Mouse (Mus musculus): Measurements from ENCODE around the gene Fgf22. TPM values are rescaled to one million over a fixed set of nuclear protein-coding genes. Genes with fewer than 3 reads are reported as not detected.

Gene Fgf22
- polyA plus RNA-seq, 1 experiment, result 1.0 TPM

GRCm38 (mm10) chr10:79708668-79709067 is 46.2 kb upstream of the Fgf22 start:
- Histone ChIP-seq H3K4me1 (ENCODE audit: control insufficient read depth, insufficient read depth, low read length) (peaks cover 2% of the 10 kb centered on the region), H3K4me3 (ENCODE audit: low read depth, low read length) (no peak overlapping the region), H3K36me3 (ENCODE audit: control insufficient read depth, insufficient read depth, low read length, poor library complexity, severe bottlenecking) (peaks cover 18% of the 10 kb centered on the region), H3K27me3 (ENCODE audit: control insufficient read depth, insufficient read depth, low read length, poor library complexity, severe bottlenecking) (no peaks in the 10 kb centered on the region), H3K27ac (ENCODE audit: insufficient read depth, low read length) (no peak overlapping the region; the same call in 1 of the 2 replicates), H3K9ac (ENCODE audit: low read depth, poor library complexity, severe bottlenecking) (peak overlapping the region; percentile 13; the same call in 1 of the 2 replicates), H3K9me3 (replicated peaks; ENCODE audit: control insufficient read depth, insufficient read depth, low read length, poor library complexity, severe bottlenecking) (no peaks in the 10 kb centered on the region)
- TF ChIP-seq POLR2A (IDR thresholded peaks at IDR 0.05; ENCODE audit: insufficient read depth, low read length) (no peak), EP300 (IDR thresholded peaks at IDR 0.05; ENCODE audit: insufficient read depth, low read depth, low read length) (no peak), CTCF (IDR thresholded peaks at IDR 0.05; ENCODE audit: low read depth, low read length) (no peak)

- no peak overlapping the region for H3K27ac ChIP-seq (ENCODE audit: insufficient read depth, low read length)
- H3K27me3 ChIP-seq (ENCODE audit: control insufficient read depth, insufficient read depth, low read length, poor library complexity, severe bottlenecking), result no peaks in the 10 kb centered on the region
- no peak for TF ChIP-seq POLR2A (IDR thresholded peaks at IDR 0.05; ENCODE audit: insufficient read depth, low read length)
- TF ChIP-seq EP300 (IDR thresholded peaks at IDR 0.05; ENCODE audit: insufficient read depth, low read depth, low read length), result no peak
- no peak for TF ChIP-seq CTCF (IDR thresholded peaks at IDR 0.05; ENCODE audit: low read depth, low read length)
- no peaks in the 10 kb centered on the region for H3K9me3 ChIP-seq (replicated peaks; ENCODE audit: control insufficient read depth, insufficient read depth, low read length, poor library complexity, severe bottlenecking)
- peaks cover 2% of the 10 kb centered on the region for H3K4me1 ChIP-seq (ENCODE audit: control insufficient read depth, insufficient read depth, low read length)
- peaks cover 18% of the 10 kb centered on the region for H3K36me3 ChIP-seq (ENCODE audit: control insufficient read depth, insufficient read depth, low read length, poor library complexity, severe bottlenecking)
- H3K9ac ChIP-seq (ENCODE audit: low read depth, poor library complexity, severe bottlenecking), result no peak overlapping the region
- H3K4me3 ChIP-seq (ENCODE audit: low read depth, low read length), result no peak overlapping the region
These were observed 45.6 kb upstream of the Fgf22 start for GRCm38 (mm10) chr10:79709307-79709706.

GRCm38 (mm10) chr10:79712029-79712428 is 42.8 kb upstream of the Fgf22 start:
- no peak overlapping the region for H3K4me3 ChIP-seq (ENCODE audit: low read depth, low read length)
- peaks cover 2% of the 10 kb centered on the region for H3K4me1 ChIP-seq (ENCODE audit: control insufficient read depth, insufficient read depth, low read length)
- no peak overlapping the region for H3K27ac ChIP-seq (ENCODE audit: insufficient read depth, low read length)
- H3K36me3 ChIP-seq (ENCODE audit: control insufficient read depth, insufficient read depth, low read length, poor library complexity, severe bottlenecking), result peaks cover 18% of the 10 kb centered on the region
- H3K9me3 ChIP-seq (replicated peaks; ENCODE audit: control insufficient read depth, insufficient read depth, low read length, poor library complexity, severe bottlenecking), result no peaks in the 10 kb centered on the region
- no peaks in the 10 kb centered on the region; the same call in 1 of the 2 replicates for H3K27me3 ChIP-seq (ENCODE audit: control insufficient read depth, insufficient read depth, low read length, poor library complexity, severe bottlenecking)
- TF ChIP-seq EP300 (IDR thresholded peaks at IDR 0.05; ENCODE audit: insufficient read depth, low read depth, low read length), result no peak
- no peak for TF ChIP-seq POLR2A (IDR thresholded peaks at IDR 0.05; ENCODE audit: insufficient read depth, low read length)
- no peak for TF ChIP-seq CTCF (IDR thresholded peaks at IDR 0.05; ENCODE audit: low read depth, low read length)
- H3K9ac ChIP-seq (ENCODE audit: low read depth, poor library complexity, severe bottlenecking), result no peak overlapping the region

GRCm38 (mm10) chr10:79712499-79713126 is 42.3 kb upstream of the Fgf22 start:
- Histone ChIP-seq H3K36me3 (ENCODE audit: control insufficient read depth, insufficient read depth, low read length, poor library complexity, severe bottlenecking) (peaks cover 18% of the 10 kb centered on the region), H3K9ac (ENCODE audit: low read depth, poor library complexity, severe bottlenecking) (no peak overlapping the region), H3K9me3 (replicated peaks; ENCODE audit: control insufficient read depth, insufficient read depth, low read length, poor library complexity, severe bottlenecking) (no peaks in the 10 kb centered on the region), H3K27me3 (ENCODE audit: control insufficient read depth, insufficient read depth, low read length, poor library complexity, severe bottlenecking) (no peaks in the 10 kb centered on the region; the same call in 1 of the 2 replicates), H3K4me1 (ENCODE audit: control insufficient read depth, insufficient read depth, low read length) (no peaks in the 10 kb centered on the region), H3K4me3 (ENCODE audit: low read depth, low read length) (no peak overlapping the region), H3K27ac (ENCODE audit: insufficient read depth, low read length) (no peak overlapping the region)
- peak; percentile 88 for TF ChIP-seq CTCF (IDR thresholded peaks at IDR 0.05; ENCODE audit: low read depth, low read length)
- TF ChIP-seq POLR2A (IDR thresholded peaks at IDR 0.05; ENCODE audit: insufficient read depth, low read length), result no peak

GRCm38 (mm10) chr10:79713163-79713562 is 41.7 kb upstream of the Fgf22 start:
- no peak overlapping the region for H3K4me3 ChIP-seq (ENCODE audit: low read depth, low read length)
- no peaks in the 10 kb centered on the region; the same call in 1 of the 2 replicates for H3K27me3 ChIP-seq (ENCODE audit: control insufficient read depth, insufficient read depth, low read length, poor library complexity, severe bottlenecking)
- no peaks in the 10 kb centered on the region for H3K4me1 ChIP-seq (ENCODE audit: control insufficient read depth, insufficient read depth, low read length)
- peaks cover 18% of the 10 kb centered on the region for H3K36me3 ChIP-seq (ENCODE audit: control insufficient read depth, insufficient read depth, low read length, poor library complexity, severe bottlenecking)
- no peak overlapping the region for H3K9ac ChIP-seq (ENCODE audit: low read depth, poor library complexity, severe bottlenecking)
- H3K27ac ChIP-seq (ENCODE audit: insufficient read depth, low read length), result no peak overlapping the region
- TF ChIP-seq POLR2A (IDR thresholded peaks at IDR 0.05; ENCODE audit: insufficient read depth, low read length), result no peak
- no peak for TF ChIP-seq EP300 (IDR thresholded peaks at IDR 0.05; ENCODE audit: insufficient read depth, low read depth, low read length)
- H3K9me3 ChIP-seq (replicated peaks; ENCODE audit: control insufficient read depth, insufficient read depth, low read length, poor library complexity, severe bottlenecking), result no peaks in the 10 kb centered on the region

GRCm38 (mm10) chr10:79714996-79715395 is 39.9 kb upstream of the Fgf22 start:
- TF ChIP-seq POLR2A (IDR thresholded peaks at IDR 0.05; ENCODE audit: insufficient read depth, low read length) (no peak), CTCF (IDR thresholded peaks at IDR 0.05; ENCODE audit: low read depth, low read length) (no peak), EP300 (IDR thresholded peaks at IDR 0.05; ENCODE audit: insufficient read depth, low read depth, low read length) (no peak)
- Histone ChIP-seq H3K4me1 (ENCODE audit: control insufficient read depth, insufficient read depth, low read length) (no peaks in the 10 kb centered on the region), H3K4me3 (ENCODE audit: low read depth, low read length) (no peak overlapping the region), H3K27me3 (ENCODE audit: control insufficient read depth, insufficient read depth, low read length, poor library complexity, severe bottlenecking) (no peaks in the 10 kb centered on the region; the same call in 1 of the 2 replicates), H3K9ac (ENCODE audit: low read depth, poor library complexity, severe bottlenecking) (no peak overlapping the region), H3K27ac (ENCODE audit: insufficient read depth, low read length) (no peak overlapping the region), H3K36me3 (ENCODE audit: control insufficient read depth, insufficient read depth, low read length, poor library complexity, severe bottlenecking) (peaks cover 13% of the 10 kb centered on the region), H3K9me3 (replicated peaks; ENCODE audit: control insufficient read depth, insufficient read depth, low read length, poor library complexity, severe bottlenecking) (no peaks in the 10 kb centered on the region)

Data from ES-Bruce4 (cell line).